Mouse (Mus musculus) frontal cortex, postnatal 36 days (tissue): ENCODE data around the gene Ppp2r1b.

ENCODE experiments used
- DNase-seq, 2 experiments: peaks; one replicate each; pipeline ENCODE4 v3.0.0; 2022; ENCODE audit warnings: low spot score in 2 of 2

The Ppp2r1b gene

DNA sequence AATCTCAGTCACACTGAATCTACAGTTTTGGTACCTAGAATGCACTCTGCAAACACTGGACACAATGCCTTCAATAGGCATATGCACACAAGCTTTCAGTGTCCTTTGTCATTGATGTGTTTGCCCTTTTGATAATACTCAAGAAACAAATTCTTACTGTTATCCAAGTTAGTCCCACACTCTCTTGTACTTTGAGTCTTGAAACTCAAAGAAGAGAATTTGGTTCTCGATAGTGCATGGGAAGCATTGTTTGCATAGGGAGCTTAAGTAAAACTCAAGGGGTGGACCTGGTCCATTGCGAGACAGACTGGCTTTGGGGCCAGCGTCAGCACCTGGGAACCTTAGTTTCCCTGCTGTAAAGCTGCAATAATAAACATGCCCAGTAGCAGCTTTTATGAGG lies 73.0 kb downstream of the Ppp2r1b start:
- no peak for DNase-seq

DNA sequence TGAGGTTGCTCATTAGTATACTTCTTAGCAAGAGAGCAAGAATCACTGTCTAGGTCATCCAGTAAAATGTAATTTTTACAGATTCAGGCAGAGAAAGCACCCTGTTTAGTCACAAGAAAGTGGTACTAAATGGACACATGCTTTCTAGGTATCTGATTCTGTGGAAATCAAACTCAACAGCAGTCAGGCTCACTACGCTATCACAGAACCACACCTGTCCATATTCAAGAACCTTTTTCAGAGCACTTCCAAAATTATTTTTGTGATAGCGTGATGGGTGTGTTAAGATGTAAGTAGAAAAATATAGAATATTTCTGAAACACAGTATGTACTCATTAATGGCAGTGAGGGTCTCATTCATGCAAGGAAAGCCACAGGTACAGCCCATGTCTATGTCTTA lies 74.5 kb downstream of the Ppp2r1b start:
- no peak for DNase-seq

DNA sequence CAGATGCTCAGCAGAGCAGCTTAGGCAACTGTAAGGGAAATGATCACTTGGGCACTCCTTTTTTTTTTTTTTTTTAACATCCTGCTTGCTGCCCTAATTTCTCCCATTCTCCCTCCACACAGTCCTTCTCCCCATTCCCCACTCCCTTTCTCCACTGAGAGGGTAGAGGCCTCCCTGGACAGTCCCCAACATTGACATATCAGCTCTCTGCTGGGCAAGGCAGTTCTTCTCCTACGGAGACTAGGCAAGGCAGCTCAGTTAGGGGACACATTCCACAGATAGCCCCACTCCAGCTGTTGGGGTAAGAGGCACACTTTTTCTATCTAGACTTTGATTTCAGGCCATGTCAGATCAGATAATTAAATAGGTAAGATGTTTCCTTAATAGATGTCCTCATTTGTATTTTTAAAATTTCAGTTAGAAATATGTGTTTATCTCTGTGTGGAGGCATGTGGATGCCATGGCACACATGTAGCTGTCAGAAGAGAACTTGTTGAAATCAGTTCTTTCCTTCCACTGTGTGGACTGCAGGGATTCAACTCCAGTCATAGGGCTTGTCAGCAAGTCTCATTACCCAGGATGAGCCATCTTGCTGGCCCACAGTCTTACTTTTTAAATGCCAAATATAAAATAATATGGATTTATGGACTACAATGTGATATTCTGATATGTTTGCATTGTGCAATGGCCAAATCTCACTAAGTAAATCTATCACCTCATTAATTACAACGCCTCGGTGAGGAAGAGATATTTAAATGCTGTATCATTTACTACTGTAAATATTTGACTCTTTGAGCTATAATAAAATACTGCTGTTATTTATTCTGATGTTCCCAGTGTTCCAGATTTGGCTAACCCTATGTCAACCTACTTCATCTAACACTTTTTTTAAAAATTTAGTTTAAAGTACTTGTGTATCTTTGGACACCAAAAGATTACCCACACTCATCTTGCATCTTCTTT lies 76.1 kb downstream of the Ppp2r1b start:
- no peak for DNase-seq

DNA sequence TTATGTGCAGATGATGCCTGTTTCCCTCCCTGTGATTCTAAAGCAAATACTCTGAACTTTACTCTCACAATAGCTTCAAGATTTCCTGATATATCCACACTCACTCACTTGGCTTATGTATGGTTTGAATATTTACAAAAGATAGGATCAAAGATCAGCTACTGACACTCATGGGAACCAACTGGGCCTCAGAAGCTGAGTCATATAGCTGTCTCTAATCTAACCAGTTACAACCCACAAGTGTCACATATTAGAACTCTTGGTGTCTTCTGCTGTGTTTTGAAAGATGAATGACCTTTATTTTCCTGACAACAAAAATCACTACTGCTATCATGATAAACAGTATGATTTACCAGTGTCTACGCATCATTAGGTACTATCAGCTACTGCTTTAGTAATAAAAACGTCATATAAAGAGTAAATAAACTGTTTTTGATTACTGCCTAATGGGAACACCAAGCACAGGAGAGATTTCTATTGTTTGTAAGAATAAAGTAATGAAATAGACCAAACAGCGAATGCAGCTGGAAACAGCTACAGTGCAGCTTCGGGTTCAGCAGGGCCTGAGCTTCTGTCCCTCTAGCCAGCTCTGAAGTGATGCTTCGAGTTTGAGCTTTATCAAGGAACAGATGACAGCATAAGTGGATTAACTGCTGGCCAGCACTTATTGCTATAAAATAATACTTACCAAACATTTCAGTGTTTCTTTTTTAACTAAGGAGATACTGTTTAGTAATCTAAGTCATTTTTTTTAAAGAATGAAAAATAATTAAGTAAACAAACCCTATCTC lies 77.5 kb downstream of the Ppp2r1b start:
- no peak for DNase-seq

DNA sequence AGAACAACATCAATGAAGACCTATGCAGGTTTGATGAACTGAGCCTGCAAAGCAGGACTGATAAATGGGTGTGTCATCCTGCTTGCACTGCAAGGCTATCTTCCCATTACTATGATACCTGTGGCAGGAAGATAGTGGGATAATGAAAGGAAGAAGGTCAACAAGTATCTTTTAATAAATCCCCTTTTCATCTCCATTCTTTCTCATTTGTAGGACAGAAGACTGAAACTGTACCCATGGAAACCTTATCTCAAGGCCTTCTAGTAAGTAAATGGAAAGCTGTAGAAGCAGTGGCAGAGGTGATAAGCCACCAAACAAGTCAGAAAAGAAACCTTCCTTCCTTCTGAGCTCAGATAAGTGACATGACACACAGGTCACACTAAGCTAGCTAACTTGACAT lies 79.4 kb downstream of the Ppp2r1b start:
- no peak for DNase-seq

DNA sequence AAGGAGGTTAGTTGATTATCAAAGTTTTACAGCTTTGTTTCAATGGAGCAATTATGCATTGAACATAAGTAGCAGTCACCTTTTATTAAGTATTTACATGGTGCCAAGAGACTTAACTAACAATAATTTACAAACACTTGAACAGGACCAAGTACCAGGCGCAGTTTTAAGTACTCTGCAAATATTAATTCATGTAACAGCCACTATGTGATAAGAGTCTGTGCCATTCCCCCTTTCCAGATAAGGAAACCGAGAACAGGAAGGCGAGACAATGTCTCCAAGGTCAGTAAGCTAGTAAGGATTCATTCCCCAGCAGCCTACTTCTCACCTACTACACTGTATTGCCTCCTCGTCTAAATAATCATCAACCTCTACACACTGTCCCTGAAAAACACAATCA lies 80.7 kb downstream of the Ppp2r1b start:
- no peak for DNase-seq

DNA sequence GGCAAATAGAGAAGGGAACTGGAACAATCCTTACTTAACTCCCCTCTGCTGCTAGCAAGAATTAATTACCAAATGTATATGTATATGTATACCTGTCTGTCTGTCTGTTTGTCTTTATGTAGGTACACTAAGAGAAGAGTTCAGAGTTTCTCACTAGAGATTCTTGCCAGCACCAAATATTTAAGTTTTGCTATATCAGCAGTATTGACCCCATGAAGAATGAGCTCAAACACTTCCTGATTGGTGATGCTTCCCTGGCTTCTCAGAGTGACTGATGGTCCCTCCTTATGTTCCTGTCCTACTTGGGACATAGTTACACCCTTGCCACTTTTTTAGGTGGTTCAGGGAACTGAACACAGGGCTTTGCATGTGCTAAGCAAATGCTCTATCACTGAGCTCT lies 84.9 kb downstream of the Ppp2r1b start:
- DNase-seq: no peak

DNA sequence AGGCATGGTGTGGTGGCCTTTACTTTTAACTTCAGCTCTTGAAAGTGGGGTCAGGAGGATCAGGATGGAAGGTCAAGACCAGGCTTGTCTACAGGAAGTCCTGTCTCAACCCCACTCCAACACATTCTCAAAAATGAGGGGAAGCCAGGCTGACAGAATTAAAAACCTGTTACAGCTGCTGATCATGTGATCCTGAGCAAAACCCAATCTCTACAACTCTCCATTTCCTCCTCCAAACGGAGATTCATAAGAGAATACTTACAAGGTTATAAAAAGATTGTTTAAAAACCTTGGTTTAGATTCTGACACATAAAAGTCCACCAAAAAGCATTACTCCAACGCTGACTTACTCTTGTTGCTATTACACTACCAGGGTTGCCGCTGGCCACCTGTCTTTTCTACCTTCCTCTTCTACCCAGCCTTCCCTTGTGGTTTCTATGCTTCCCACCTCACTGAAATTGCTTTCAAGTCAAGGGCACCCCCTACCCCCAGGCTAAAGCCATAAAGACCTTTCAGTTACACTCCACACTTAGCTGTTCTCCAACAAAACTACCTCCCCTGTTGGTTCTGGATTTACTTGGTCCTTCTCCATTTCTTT lies 96.8 kb downstream of the Ppp2r1b start:
- DNase-seq: no peak

DNA sequence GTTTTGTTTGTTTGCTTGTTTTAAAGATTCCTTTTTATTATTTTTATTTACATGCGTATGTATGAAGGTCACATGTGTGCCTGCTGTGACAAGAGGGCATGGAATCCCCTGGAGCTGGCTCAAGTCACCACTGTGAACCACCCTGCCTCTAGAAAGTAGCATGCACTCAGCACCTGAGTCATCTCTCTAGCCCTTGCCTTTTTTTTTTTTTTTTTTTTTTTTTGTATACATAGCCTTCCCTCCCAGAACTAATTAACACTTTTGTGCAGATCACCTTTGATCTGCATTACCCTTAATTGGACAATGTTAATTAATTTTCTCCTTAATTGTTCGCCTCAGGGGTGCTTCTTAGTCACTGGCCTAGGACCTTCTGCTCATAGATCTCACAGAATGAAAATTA lies 97.6 kb downstream of the Ppp2r1b start:
- no peak for DNase-seq
